Mouse (Mus musculus) midbrain, embryonic 16.5 days (tissue): ENCODE measurements at regions not wholly inside any gene's neighbourhood (a gene's known extent, or its start where the extent isn't known, plus 50 kb on each side); places are given as distances from the start of the nearest gene placed in this dataset.

Experiments used
- ATAC-seq: fragments of 200-750 bp; cut with Nextera tagmentation; 2 replicates; pipeline ENCODE4 v1.8.0; 2017; ENCODE audit warnings: moderate TSS enrichment
- H3K27ac ChIP-seq: fragments of 300-500 bp; sonication (generic); 2 replicates; pipeline ENCODE4 v1.5.1; 2014; ENCODE audit warnings: mild to moderate bottlenecking, low read length, mixed read lengths
- H3K27me3 ChIP-seq: fragments of 300-500 bp; sonication (generic); 2 replicates; pipeline ENCODE4 v1.6.1; 2014; ENCODE audit warnings: low read depth, low read length, mixed read lengths; ENCODE audit not compliant: control insufficient read depth, insufficient read depth
- H3K36me3 ChIP-seq: fragments of 300-500 bp; sonication (generic); 2 replicates; pipeline ENCODE4 v1.6.1; 2014; ENCODE audit warnings: mild to moderate bottlenecking, low read length, moderate library complexity, mixed read lengths; ENCODE audit not compliant: control insufficient read depth, insufficient read depth
- H3K4me1 ChIP-seq: fragments of 300-500 bp; sonication (generic); 2 replicates; pipeline ENCODE4 v1.6.1; 2014; ENCODE audit warnings: mild to moderate bottlenecking, low read length, mixed read lengths; ENCODE audit not compliant: control insufficient read depth, insufficient read depth
- H3K4me2 ChIP-seq: fragments of 300-500 bp; sonication (generic); 2 replicates; pipeline ENCODE4 v1.6.1; 2014; ENCODE audit warnings: mild to moderate bottlenecking, low read length, mixed read lengths
- H3K4me3 ChIP-seq: fragments of 300-500 bp; sonication (generic); 2 replicates; pipeline ENCODE4 v1.5.1; 2014; ENCODE audit warnings: low read depth, mild to moderate bottlenecking, low read length, moderate library complexity, mixed read lengths
- H3K9ac ChIP-seq: fragments of 300-500 bp; sonication (generic); 2 replicates; pipeline ENCODE4 v1.6.1; 2014; ENCODE audit warnings: low read depth, low read length, mixed read lengths
- H3K9me3 ChIP-seq: fragments of 300-500 bp; sonication (generic); replicated peaks from 2 replicates; pipeline ENCODE4 v1.6.1; 2014; ENCODE audit warnings: mild to moderate bottlenecking, low read length, mixed read lengths; ENCODE audit not compliant: control insufficient read depth, poor library complexity, severe bottlenecking
- WGBS: fragments of 180-500 bp; shearing (Covaris S2); extraction: QIAGEN DNeasy Blood & Tissue Kit; methylation state at CpG from one replicate; pipeline ENCODE4 v1.1.7; 2014; 5-methylcytosine and 5-hydroxymethylcytosine counted together

GRCm38 (mm10) chr1:64423256-64423655 lies 109.2 kb upstream of the Creb1 start:
- no peak overlapping the region for H3K4me3 ChIP-seq
- H3K27ac ChIP-seq, result no peak overlapping the region
- no peak overlapping the region for H3K4me2 ChIP-seq
- ATAC-seq, result no peak
- H3K36me3 ChIP-seq, result no peaks in the 10 kb centered on the region
- H3K9me3 ChIP-seq, result no peaks in the 10 kb centered on the region
- H3K9ac ChIP-seq, result no peak overlapping the region
- WGBS, result 63% methylated on average over 1 of the region's 1 CpGs
- H3K4me1 ChIP-seq, result no peaks in the 10 kb centered on the region
- no peaks in the 10 kb centered on the region for H3K27me3 ChIP-seq

- H3K36me3 ChIP-seq, result no peaks in the 10 kb centered on the region
- no peak overlapping the region for H3K4me3 ChIP-seq
- no peak for ATAC-seq
- no peaks in the 10 kb centered on the region for H3K4me1 ChIP-seq
- H3K9me3 ChIP-seq, result no peaks in the 10 kb centered on the region
- H3K9ac ChIP-seq, result no peak overlapping the region
- H3K27ac ChIP-seq, result no peak overlapping the region
- H3K4me2 ChIP-seq, result no peak overlapping the region
- no peaks in the 10 kb centered on the region for H3K27me3 ChIP-seq
Observed at GRCm38 (mm10) chr1:64418567-64418966, 113.9 kb upstream of the Creb1 start.

- no peak for ATAC-seq
- Histone ChIP-seq H3K4me3 (no peak overlapping the region), H3K36me3 (no peaks in the 10 kb centered on the region), H3K4me2 (no peak overlapping the region), H3K9ac (no peak overlapping the region), H3K4me1 (0 out of 2 replicates have a peak, but pooled peaks cover 2% of the 10 kb centered on the region), H3K27ac (no peak overlapping the region), H3K9me3 (no peaks in the 10 kb centered on the region), H3K27me3 (no peaks in the 10 kb centered on the region)
- 87% methylated on average over 7 of the region's 7 CpGs for WGBS
Observed at GRCm38 (mm10) chr1:64415906-64416305, 116.5 kb upstream of the Creb1 start.

GRCm38 (mm10) chr1:64413181-64413560 lies 119.3 kb upstream of the Creb1 start:
- Histone ChIP-seq H3K27ac (no peak overlapping the region), H3K9ac (no peak overlapping the region), H3K4me2 (no peak overlapping the region), H3K9me3 (no peaks in the 10 kb centered on the region), H3K4me1 (peaks cover 8% of the 10 kb centered on the region), H3K36me3 (no peaks in the 10 kb centered on the region), H3K27me3 (no peaks in the 10 kb centered on the region), H3K4me3 (no peak overlapping the region)
- no peak for ATAC-seq
- 86% methylated on average over 4 of the region's 4 CpGs for WGBS

- Histone ChIP-seq H3K4me1 (peaks cover 8% of the 10 kb centered on the region), H3K27ac (no peak overlapping the region), H3K4me2 (no peak overlapping the region), H3K27me3 (no peaks in the 10 kb centered on the region), H3K9ac (no peak overlapping the region), H3K36me3 (no peaks in the 10 kb centered on the region), H3K9me3 (no peaks in the 10 kb centered on the region), H3K4me3 (no peak overlapping the region)
- ATAC-seq, result no peak
- 71% methylated on average over 10 of the region's 10 CpGs for WGBS
Observed at GRCm38 (mm10) chr1:64412481-64413180, 119.8 kb upstream of the Creb1 start.

- H3K4me3 ChIP-seq, result no peak overlapping the region
- H3K4me1 ChIP-seq, result peaks cover 8% of the 10 kb centered on the region
- WGBS, result 87% methylated on average over 4 of the region's 4 CpGs
- no peaks in the 10 kb centered on the region for H3K27me3 ChIP-seq
- no peak for ATAC-seq
- H3K9me3 ChIP-seq, result no peaks in the 10 kb centered on the region
- no peak overlapping the region for H3K4me2 ChIP-seq
- no peaks in the 10 kb centered on the region for H3K36me3 ChIP-seq
- no peak overlapping the region for H3K9ac ChIP-seq
- no peak overlapping the region for H3K27ac ChIP-seq
Observed at GRCm38 (mm10) chr1:64411851-64412480, 120.5 kb upstream of the Creb1 start.

- peak overlapping the region; percentile 47 for H3K27ac ChIP-seq
- H3K9me3 ChIP-seq, result no peaks in the 10 kb centered on the region
- 54% methylated on average over 4 of the region's 4 CpGs for WGBS
- no peaks in the 10 kb centered on the region for H3K36me3 ChIP-seq
- no peak overlapping the region for H3K9ac ChIP-seq
- ATAC-seq, result peak; percentile 56; the same call in 1 of the 2 replicates
- no peak overlapping the region for H3K4me2 ChIP-seq
- H3K27me3 ChIP-seq, result no peaks in the 10 kb centered on the region
- no peak overlapping the region for H3K4me3 ChIP-seq
- peaks cover 8% of the 10 kb centered on the region for H3K4me1 ChIP-seq
Observed at GRCm38 (mm10) chr1:64408807-64409582, 123.5 kb upstream of the Creb1 start.

GRCm38 (mm10) chr1:64391525-64391924 lies 140.9 kb upstream of the Creb1 start:
- H3K27me3 ChIP-seq, result no peaks in the 10 kb centered on the region
- H3K27ac ChIP-seq, result no peak overlapping the region
- no peak overlapping the region for H3K4me3 ChIP-seq
- 78% methylated on average over 8 of the region's 8 CpGs for WGBS
- ATAC-seq, result no peak
- H3K4me1 ChIP-seq, result no peaks in the 10 kb centered on the region
- H3K4me2 ChIP-seq, result no peak overlapping the region
- H3K36me3 ChIP-seq, result no peaks in the 10 kb centered on the region
- no peak overlapping the region for H3K9ac ChIP-seq
- no peaks in the 10 kb centered on the region for H3K9me3 ChIP-seq

GRCm38 (mm10) chr1:64381264-64381663 lies 151.2 kb upstream of the Creb1 start:
- Histone ChIP-seq H3K36me3 (no peaks in the 10 kb centered on the region), H3K9me3 (no peaks in the 10 kb centered on the region), H3K4me3 (no peak overlapping the region), H3K27me3 (no peaks in the 10 kb centered on the region), H3K4me1 (peaks cover 13% of the 10 kb centered on the region), H3K4me2 (0 out of 2 replicates have a peak overlapping the region, but pooled peaks have one; percentile 9), H3K9ac (no peak overlapping the region), H3K27ac (no peak overlapping the region)
- peak; percentile 68; the same call in 1 of the 2 replicates for ATAC-seq
- 21% methylated on average over 6 of the region's 6 CpGs for WGBS
